Mouse (Mus musculus) ovary, postnatal 10 days (tissue): Measurements from ENCODE around the gene Astn2.
A peak's percentile ranks its signal among the peaks of the same experiment; 100 is the strongest.

Experiments
- DNase-seq: peaks from one replicate; pipeline ENCODE4 v3.0.0; 2022; ENCODE audit warnings: low spot score

Gene Astn2

DNA sequence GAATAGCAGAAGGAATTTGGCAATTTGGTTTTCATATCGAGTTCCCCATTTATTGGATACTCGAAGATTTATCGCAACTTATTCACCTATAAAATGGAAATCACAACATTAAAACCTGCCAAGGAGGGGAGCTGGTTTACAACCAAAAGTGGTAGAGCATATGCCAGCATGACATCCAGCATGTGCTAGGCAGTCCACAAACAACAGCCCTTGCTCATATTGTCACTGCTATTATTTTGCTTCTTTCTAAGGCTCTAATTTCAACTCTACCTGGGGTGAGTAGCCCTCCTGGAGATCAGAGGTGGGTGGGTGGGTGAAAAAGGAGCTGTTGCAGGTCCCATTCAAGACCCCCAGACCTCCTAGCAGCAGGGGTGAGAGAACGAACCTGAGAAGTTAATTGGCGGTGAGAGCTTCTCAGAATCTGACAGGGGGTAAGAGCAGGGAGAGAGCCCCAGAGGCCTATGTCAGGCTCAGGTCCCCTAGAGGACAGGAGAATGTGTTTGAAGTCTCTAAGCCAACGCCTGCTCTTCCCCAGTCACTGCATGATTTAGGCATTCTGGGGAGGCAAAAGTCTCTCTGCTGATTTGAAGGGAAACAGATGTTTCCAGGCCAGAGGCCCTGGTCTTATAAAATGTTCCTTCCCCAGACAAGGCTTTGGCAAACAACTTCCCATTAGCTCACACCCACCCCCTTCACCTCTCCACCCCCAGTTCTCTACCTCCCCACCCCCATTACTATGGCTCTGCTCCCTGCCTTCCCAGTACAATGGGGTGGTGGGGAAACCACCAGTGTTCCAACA is 1001.4 kb downstream of the Astn2 start:
- DNase-seq = no peak

GRCm38 (mm10) chr4:65402286-65402685 is 1002.1 kb downstream of the Astn2 start:
- DNase-seq = no peak

- DNase-seq = no peak
These were observed 1005.0 kb downstream of the Astn2 start for GRCm38 (mm10) chr4:65399457-65399856.

GRCm38 (mm10) chr4:65396806-65397205 is 1007.6 kb downstream of the Astn2 start:
- DNase-seq = no peak

- DNase-seq = no peak
These were observed 1013.4 kb downstream of the Astn2 start for GRCm38 (mm10) chr4:65391001-65391400.

- DNase-seq = no peak
These were observed 1021.3 kb downstream of the Astn2 start for GRCm38 (mm10) chr4:65383070-65383469.

DNA sequence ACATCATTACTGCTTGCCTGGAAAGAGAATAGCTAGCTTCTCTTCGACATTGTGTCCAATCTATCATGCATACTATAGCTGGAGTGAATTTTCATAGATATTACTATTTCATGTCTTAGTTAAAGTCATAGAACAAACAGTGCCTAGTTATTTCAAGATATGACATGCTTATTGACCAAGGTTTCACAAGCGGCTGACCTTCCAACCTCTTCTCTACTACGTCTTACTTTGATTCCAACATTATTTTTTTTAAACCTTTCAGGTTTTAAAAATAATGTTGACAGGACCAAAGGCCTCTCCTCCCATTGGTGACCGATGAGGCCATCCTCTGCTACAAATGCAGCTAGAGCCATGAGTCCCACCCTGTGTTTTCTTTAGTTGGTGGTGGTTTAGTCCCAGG is 1025.0 kb downstream of the Astn2 start:
- DNase-seq = no peak

- no peak for DNase-seq
These were observed 1027.8 kb downstream of the Astn2 start for GRCm38 (mm10) chr4:65376571-65376970.

- DNase-seq = no peak
These were observed 1030.6 kb downstream of the Astn2 start for GRCm38 (mm10) chr4:65373841-65374240.

GRCm38 (mm10) chr4:65372731-65373130 is 1031.7 kb downstream of the Astn2 start:
- no peak for DNase-seq

DNA sequence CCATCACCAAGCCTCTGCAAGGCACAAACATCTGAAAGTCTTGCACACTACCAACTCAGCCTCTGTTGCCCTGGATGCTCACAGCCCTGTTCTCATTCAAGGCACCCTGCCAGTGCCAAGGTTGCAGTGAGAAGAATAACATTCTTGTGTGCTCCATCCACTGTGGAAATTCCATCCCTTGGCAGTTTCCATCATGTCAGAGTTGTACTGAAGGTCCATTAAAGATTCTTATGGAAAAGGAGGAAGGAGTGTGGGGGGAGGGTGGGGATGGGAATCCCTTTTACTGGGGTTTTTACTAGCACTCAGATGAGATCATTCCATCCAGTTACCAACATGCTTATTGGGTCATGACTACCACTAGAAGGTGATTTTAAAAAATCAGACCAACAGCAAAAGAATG is 1037.3 kb downstream of the Astn2 start:
- DNase-seq = no peak

DNA sequence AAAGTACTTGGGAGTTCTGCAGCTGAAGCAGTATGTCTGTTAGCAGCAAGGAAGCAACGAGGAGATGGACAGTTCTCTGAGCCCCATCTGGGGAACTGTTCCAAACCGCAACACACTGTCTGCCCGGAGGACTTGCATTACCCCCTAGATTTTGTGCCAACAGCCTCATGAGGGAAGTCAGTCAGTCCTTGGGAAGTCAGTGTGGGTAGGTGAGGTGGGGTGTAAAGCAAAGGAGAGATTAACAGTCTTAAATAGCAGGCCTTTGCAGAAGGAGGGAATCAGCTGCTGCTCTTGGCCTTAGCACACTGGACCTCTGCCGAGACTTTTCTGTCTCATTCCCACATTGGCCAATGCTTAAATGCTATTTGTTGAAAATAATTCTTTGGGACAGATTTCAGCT is 1049.8 kb downstream of the Astn2 start:
- peak; percentile 2 for DNase-seq

DNA sequence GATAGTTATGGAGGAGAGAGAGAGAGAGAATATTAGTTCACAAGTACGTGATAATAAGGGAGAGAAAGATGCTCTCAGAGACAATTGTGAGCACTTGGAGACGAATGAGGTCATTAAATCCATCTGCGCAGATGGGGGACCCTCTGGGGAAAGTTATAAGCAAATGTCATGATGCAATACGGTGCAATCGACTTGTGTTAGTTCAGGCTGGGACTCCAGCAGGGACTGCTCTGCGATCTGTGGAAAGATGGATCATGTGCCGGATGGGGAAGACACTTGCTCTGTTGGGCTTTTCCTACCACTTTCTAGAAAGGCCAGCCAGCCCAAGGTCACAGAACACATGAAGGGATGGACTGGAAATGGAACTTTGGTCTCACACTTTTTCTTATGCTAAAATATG is 1053.9 kb downstream of the Astn2 start:
- DNase-seq = no peak

DNA sequence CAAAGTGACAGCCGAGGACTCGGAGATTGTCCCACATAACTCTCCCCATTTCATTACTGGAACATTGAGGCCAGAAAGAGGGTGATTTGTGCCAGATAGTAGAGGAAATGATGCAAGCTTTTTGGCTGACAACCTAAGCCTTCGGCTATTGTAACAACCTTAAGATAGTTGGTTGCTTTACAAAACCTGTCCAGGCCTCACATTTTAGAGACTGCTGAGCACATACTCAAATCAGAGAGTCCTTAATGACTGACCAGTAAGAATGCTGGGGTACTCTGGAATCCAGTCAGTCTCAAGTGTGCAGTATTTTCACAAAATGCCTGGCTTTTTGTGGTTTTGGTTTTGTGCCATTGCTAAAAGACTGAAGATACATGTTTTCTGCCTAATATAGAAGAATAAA is 1062.6 kb downstream of the Astn2 start:
- no peak for DNase-seq

GRCm38 (mm10) chr4:65333718-65334117 is 1070.7 kb downstream of the Astn2 start:
- DNase-seq = no peak
